Mouse (Mus musculus): ENCODE results near the gene Cx3cr1. TPM values are rescaled to one million over a fixed set of nuclear protein-coding genes. Genes with fewer than 3 reads are reported as not detected.

Cx3cr1 gene
- polyA plus RNA-seq, 1 experiment from 2014 or later = 17.1 TPM

DNA sequence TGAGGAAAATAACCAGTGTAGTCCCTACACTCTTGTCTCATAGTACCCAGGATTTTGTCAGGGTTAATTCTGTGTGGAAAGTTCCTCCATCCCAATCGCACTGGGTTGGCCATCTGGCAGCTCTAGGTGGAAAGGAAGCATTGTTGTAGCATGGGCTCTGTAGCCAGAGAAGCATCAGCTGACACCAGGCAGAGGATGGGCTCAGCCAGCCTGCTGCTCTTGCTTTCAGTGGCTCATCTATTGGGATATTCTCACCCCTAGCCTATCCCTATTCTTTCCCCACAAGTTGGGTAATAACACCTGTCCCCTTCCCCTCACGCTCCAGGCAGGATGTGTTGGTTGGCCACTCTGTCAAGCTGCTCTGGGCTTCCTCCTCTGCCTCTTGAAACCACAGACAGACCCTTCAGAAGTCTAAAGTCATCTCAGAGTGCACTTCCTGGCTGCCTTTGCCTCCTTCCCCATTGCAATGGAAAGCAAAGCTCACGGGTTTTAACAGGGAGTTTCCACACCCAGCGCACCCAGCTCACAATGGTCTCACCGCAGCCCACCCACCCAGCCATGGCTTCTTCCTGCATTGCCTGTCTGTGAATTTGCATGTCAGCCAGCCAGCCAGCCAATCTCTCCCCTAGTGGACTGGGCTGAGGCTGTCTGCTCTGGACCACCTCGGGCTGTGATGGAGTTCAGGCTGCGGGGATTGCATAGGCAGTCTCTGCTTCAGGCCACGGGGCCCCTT lies 15.0 kb downstream of the Cx3cr1 start:
- no peaks in the 10 kb centered on the region for H3K36me3 ChIP-seq
- H3K9me3 ChIP-seq (replicated peaks) = no peaks in the 10 kb centered on the region
- 42% methylated on average over 8 of the region's 8 CpGs for WGBS
- 0 out of 2 replicates have a peak, but pooled peaks cover 3% of the 10 kb centered on the region for H3K4me1 ChIP-seq
- no peak overlapping the region for H3K4me3 ChIP-seq (replicated peaks)
- H3K9ac ChIP-seq = no peak overlapping the region
- H3K27ac ChIP-seq (replicated peaks) = no peak overlapping the region
- no peak for ATAC-seq (ENCODE audit: insufficient number of reproducible peaks, low FRiP score, low TSS enrichment, low read depth)
- H3K4me2 ChIP-seq (replicated peaks) = no peak overlapping the region
- no peaks in the 10 kb centered on the region for H3K27me3 ChIP-seq

GRCm38 (mm10) chr9:120049407-120049806 lies 20.3 kb downstream of the Cx3cr1 start:
- Histone ChIP-seq H3K9me3 (replicated peaks) (no peaks in the 10 kb centered on the region), H3K27ac (replicated peaks) (no peak overlapping the region), H3K9ac (no peak overlapping the region), H3K4me2 (replicated peaks) (no peak overlapping the region), H3K36me3 (no peaks in the 10 kb centered on the region), H3K4me3 (replicated peaks) (no peak overlapping the region), H3K4me1 (no peaks in the 10 kb centered on the region), H3K27me3 (no peaks in the 10 kb centered on the region)
- no peak for ATAC-seq (ENCODE audit: insufficient number of reproducible peaks, low FRiP score, low TSS enrichment, low read depth)
- 60% methylated on average over 3 of the region's 3 CpGs for WGBS

DNA sequence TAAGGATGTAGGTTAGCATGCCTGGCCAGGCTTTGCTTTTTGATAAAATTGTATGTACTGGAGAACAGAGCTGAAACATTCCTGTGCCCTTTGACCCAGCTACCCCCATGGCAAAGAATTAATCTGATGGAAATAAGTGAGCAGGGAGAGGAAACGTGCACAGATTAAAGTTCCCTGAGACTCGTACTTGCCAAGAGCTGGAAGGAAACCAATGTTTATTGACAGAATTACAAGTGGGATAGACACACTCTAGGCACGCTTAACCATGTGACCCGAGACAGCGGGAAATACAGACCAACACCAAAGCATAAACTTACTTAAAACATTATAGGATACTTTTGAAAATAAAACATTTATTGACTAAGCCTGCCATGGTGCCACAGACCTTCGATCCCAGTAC lies 21.2 kb downstream of the Cx3cr1 start:
- 75% methylated on average over 6 of the region's 6 CpGs for WGBS
- Histone ChIP-seq H3K4me1 (no peaks in the 10 kb centered on the region), H3K9me3 (replicated peaks) (no peaks in the 10 kb centered on the region), H3K27ac (replicated peaks) (no peak overlapping the region), H3K4me3 (replicated peaks) (no peak overlapping the region), H3K36me3 (no peaks in the 10 kb centered on the region), H3K27me3 (no peaks in the 10 kb centered on the region), H3K4me2 (replicated peaks) (no peak overlapping the region), H3K9ac (no peak overlapping the region)
- ATAC-seq (ENCODE audit: insufficient number of reproducible peaks, low FRiP score, low TSS enrichment, low read depth) = no peak

DNA sequence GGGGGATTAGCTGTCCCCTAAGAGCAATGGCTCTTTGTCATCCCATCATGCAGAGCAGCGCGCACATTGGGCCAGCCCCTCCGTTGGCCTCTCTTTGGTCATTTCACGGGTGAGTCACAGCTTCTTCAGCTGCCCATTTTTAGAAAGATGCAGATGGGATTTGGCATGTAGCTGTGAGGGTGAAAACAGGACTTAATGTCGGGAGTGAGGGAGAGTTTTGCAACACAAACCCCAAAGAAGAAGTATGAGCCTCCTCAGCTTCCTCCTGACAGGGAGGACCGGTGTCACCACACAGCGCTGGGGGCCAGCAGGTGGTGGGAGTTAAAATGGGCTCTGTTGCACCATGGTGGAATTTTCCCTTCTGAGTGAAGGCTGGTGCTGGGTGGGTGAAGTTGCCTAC lies 26.6 kb downstream of the Cx3cr1 start:
- Histone ChIP-seq H3K36me3 (no peaks in the 10 kb centered on the region), H3K4me2 (replicated peaks) (no peak overlapping the region), H3K27ac (replicated peaks) (no peak overlapping the region), H3K4me3 (replicated peaks) (no peak overlapping the region), H3K27me3 (no peaks in the 10 kb centered on the region), H3K9me3 (replicated peaks) (no peaks in the 10 kb centered on the region), H3K4me1 (no peaks in the 10 kb centered on the region), H3K9ac (no peak overlapping the region)
- ATAC-seq (ENCODE audit: insufficient number of reproducible peaks, low FRiP score, low TSS enrichment, low read depth) = no peak
- 78% methylated on average over 7 of the region's 7 CpGs for whole genome bisulfite sequencing

- 77% methylated on average over 7 of the region's 7 CpGs for WGBS
- no peak for ATAC-seq (ENCODE audit: insufficient number of reproducible peaks, low FRiP score, low TSS enrichment, low read depth)
- Histone ChIP-seq H3K9me3 (replicated peaks) (no peaks in the 10 kb centered on the region), H3K36me3 (no peaks in the 10 kb centered on the region), H3K27me3 (no peaks in the 10 kb centered on the region), H3K27ac (replicated peaks) (no peak overlapping the region), H3K4me2 (replicated peaks) (no peak overlapping the region), H3K9ac (no peak overlapping the region), H3K4me3 (replicated peaks) (no peak overlapping the region), H3K4me1 (no peaks in the 10 kb centered on the region)
Observed at GRCm38 (mm10) chr9:120037414-120037813, 32.3 kb downstream of the Cx3cr1 start.

DNA sequence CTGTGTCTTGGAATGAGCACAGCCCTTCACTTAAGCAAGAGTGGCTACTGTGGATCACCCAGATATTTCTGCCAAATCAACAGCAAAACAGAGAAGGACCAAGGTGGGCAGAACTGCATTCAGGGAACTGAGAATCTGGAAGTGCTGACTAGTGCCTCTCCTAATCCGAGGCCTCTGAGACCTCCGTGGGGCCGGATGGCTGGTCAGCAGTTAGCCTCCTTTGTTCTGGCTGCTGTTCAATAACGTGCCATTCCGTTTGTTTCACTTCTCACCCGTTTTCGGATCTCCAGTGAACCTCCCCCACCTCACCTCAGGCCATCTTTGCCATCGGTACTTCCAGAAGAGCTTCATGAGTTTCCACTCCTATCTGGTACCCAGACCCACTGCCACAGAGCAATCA lies 35.3 kb downstream of the Cx3cr1 start:
- no peak overlapping the region for H3K4me2 ChIP-seq (replicated peaks)
- H3K9ac ChIP-seq = no peak overlapping the region
- H3K9me3 ChIP-seq (replicated peaks) = no peaks in the 10 kb centered on the region
- 79% methylated on average over 8 of the region's 8 CpGs for WGBS
- ATAC-seq (ENCODE audit: insufficient number of reproducible peaks, low FRiP score, low TSS enrichment, low read depth) = no peak
- no peaks in the 10 kb centered on the region for H3K27me3 ChIP-seq
- no peak overlapping the region for H3K4me3 ChIP-seq (replicated peaks)
- no peaks in the 10 kb centered on the region for H3K36me3 ChIP-seq
- H3K4me1 ChIP-seq = no peaks in the 10 kb centered on the region
- H3K27ac ChIP-seq (replicated peaks) = no peak overlapping the region

DNA sequence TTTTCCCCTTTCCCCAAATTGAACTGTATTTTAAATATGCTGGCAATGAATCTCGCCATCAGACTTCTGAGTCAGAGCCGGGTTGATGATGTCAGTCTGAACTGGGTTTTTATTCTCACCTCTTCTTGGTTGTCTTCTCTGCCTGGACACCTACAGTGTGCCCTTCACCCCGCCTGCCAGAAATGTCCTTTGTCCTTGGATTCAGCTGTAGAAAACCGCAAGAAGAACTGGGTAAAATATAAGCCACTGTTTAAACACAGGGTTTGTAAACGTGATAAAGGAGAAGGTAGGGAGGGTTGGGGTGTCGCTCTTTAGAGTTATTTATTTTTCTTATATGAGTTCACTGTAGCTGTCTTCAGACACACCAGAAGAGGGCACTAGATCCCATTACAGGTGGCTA lies 37.0 kb downstream of the Cx3cr1 start:
- Histone ChIP-seq H3K9ac (no peak overlapping the region), H3K36me3 (no peaks in the 10 kb centered on the region), H3K27ac (replicated peaks) (no peak overlapping the region), H3K9me3 (replicated peaks) (no peaks in the 10 kb centered on the region), H3K4me3 (replicated peaks) (no peak overlapping the region), H3K27me3 (no peaks in the 10 kb centered on the region), H3K4me1 (peaks cover under 1% of the 10 kb centered on the region), H3K4me2 (replicated peaks) (no peak overlapping the region)
- ATAC-seq (ENCODE audit: insufficient number of reproducible peaks, low FRiP score, low TSS enrichment, low read depth) = no peak
- 86% methylated on average over 6 of the region's 6 CpGs for WGBS

DNA sequence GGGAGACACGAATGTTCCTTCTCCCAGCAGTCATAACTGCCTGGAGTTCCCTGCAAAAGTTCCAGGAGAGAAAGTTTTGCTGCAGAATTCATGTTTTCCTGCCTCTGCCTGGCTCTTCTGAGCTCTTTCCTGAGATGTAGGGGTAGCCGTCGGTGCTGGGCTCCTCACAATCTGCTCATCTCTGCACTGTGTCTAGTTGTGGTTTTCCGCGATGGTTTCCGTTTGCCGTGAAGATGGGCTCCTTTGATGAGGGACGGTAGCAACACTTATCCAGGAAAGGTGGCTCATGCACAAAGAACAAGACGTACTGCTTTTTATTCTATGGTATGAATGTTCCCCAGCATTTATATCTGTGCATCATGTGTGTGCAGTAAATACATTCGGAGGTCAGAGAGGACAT lies 39.3 kb downstream of the Cx3cr1 start:
- no peak overlapping the region for H3K4me3 ChIP-seq (replicated peaks)
- no peaks in the 10 kb centered on the region for H3K9me3 ChIP-seq (replicated peaks)
- no peak overlapping the region for H3K27ac ChIP-seq (replicated peaks)
- no peak for ATAC-seq (ENCODE audit: insufficient number of reproducible peaks, low FRiP score, low TSS enrichment, low read depth)
- H3K4me2 ChIP-seq (replicated peaks) = no peak overlapping the region
- no peaks in the 10 kb centered on the region for H3K36me3 ChIP-seq
- no peak overlapping the region for H3K9ac ChIP-seq
- peaks cover 10% of the 10 kb centered on the region for H3K4me1 ChIP-seq
- H3K27me3 ChIP-seq = no peaks in the 10 kb centered on the region
- WGBS = 76% methylated on average over 10 of the region's 10 CpGs

- no peaks in the 10 kb centered on the region for H3K36me3 ChIP-seq
- peaks cover 10% of the 10 kb centered on the region for H3K4me1 ChIP-seq
- H3K27me3 ChIP-seq = no peaks in the 10 kb centered on the region
- no peak overlapping the region for H3K9ac ChIP-seq
- WGBS = 89% methylated on average over 6 of the region's 6 CpGs
- H3K9me3 ChIP-seq (replicated peaks) = no peaks in the 10 kb centered on the region
- no peak overlapping the region for H3K27ac ChIP-seq (replicated peaks)
- ATAC-seq (ENCODE audit: insufficient number of reproducible peaks, low FRiP score, low TSS enrichment, low read depth) = no peak
- H3K4me2 ChIP-seq (replicated peaks) = no peak overlapping the region
- H3K4me3 ChIP-seq (replicated peaks) = no peak overlapping the region
Observed at GRCm38 (mm10) chr9:120029880-120030279, 39.8 kb downstream of the Cx3cr1 start.

GRCm38 (mm10) chr9:120027401-120028151 lies 42.1 kb downstream of the Cx3cr1 start:
- Histone ChIP-seq H3K27ac (replicated peaks) (peak overlapping the region; percentile 36; the same call in 1 of the 2 replicates), H3K9me3 (replicated peaks) (no peaks in the 10 kb centered on the region), H3K9ac (no peak overlapping the region), H3K4me2 (replicated peaks) (0 out of 2 replicates have a peak overlapping the region, but pooled peaks have one; percentile 6), H3K27me3 (no peaks in the 10 kb centered on the region), H3K4me3 (replicated peaks) (no peak overlapping the region), H3K4me1 (peaks cover 10% of the 10 kb centered on the region), H3K36me3 (no peaks in the 10 kb centered on the region)
- 18% methylated on average over 14 of the region's 14 CpGs for WGBS
- no peak for ATAC-seq (ENCODE audit: insufficient number of reproducible peaks, low FRiP score, low TSS enrichment, low read depth)

GRCm38 (mm10) chr9:120024625-120025024 lies 45.1 kb downstream of the Cx3cr1 start:
- 75% methylated on average over 5 of the region's 5 CpGs for WGBS
- no peak overlapping the region for H3K4me2 ChIP-seq (replicated peaks)
- no peaks in the 10 kb centered on the region for H3K36me3 ChIP-seq
- H3K4me3 ChIP-seq (replicated peaks) = no peak overlapping the region
- no peak overlapping the region for H3K9ac ChIP-seq
- no peaks in the 10 kb centered on the region for H3K9me3 ChIP-seq (replicated peaks)
- no peak overlapping the region for H3K27ac ChIP-seq (replicated peaks)
- no peak for ATAC-seq (ENCODE audit: insufficient number of reproducible peaks, low FRiP score, low TSS enrichment, low read depth)
- peaks cover 15% of the 10 kb centered on the region for H3K4me1 ChIP-seq
- H3K27me3 ChIP-seq = no peaks in the 10 kb centered on the region

All from embryonic facial prominence, embryonic 15.5 days (tissue).